Mouse (Mus musculus): ENCODE measurements around the gene E130116L18Rik.
"Not testable (repeated sequence)": the region's sequence is repeated elsewhere in the genome, so short reads cannot be mapped to it uniquely, and the experiment has no call there.

The E130116L18Rik gene

DNA sequence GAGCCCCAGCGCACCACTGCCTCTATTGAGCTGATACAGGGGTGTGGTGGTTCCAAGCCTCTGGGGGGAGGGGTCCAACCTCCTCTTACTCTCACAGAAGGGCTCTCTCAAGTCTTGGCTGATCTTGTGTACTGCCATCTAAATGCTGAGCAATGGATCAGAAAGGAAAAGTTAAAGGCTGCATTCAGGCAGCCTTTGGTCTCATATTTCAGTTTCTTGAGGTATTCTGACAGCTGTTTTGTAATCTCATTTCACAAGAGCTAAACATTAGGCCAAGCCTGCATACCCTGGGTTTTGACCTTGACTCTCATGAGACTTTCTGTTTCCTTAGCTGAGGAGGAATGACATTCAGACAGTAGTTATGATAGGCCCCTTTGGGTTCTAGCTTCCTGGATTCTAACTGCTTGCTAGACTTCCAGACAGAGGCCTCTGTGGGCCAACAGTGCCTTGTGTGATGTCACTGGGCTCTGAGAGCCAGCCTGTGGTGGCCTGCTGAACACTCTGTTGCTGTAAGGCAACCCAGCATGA lies 41.9 kb downstream of the E130116L18Rik start, which contains the start of gene Galntl5:
Gene Galntl5 (plus strand): TSS at position 457 of the 528 bp plus-strand sequence.
- DNase-seq (ENCODE audit: low spot score), result no peak

DNA sequence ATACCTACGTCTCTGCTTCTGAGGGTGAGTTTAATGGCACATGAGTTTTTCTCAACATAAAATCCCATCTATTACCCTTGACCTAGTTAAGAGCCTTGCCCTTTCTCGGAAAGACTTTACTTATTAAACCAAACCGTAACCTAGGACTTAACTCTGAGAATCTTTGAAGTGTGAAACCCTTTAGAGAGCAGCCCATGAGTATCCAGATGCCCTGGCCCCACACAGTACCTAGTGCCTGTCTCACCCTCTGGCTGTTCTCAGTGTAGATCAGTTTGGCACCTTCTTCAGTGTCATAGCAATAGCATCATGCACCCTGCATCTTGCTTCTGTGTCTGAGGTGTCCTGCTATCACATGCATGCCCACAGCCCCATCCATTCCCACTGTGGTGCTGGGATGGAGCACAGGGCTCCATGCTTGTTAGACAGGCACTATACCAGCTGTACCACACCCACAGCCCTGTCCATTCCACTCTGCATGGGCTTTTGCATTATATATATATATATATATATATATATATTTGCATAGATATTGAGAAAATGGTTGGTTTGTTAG lies 42.9 kb downstream of the E130116L18Rik start:
- DNase-seq (ENCODE audit: low spot score), result no peak

DNA sequence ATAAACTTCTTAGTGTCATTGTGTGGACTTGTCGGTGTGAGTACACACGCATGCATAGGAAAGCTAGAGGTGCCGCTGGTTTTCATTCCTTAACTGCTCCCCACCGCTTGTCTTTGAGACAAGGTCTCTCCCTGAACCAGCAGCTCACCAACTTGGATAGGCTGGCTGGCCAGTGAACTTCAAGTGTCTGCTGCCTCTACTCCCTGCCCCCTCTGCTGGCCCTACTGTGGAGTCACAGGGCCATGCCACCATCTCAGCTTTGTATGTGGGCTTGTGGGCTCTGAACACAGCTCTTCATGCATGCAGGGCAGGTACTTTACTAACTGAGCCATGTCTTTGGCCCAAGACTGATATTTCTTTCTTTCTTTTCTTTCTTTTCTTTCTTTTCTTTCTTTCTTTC lies 43.7 kb downstream of the E130116L18Rik start:
- no peak for DNase-seq (ENCODE audit: low spot score)

DNA sequence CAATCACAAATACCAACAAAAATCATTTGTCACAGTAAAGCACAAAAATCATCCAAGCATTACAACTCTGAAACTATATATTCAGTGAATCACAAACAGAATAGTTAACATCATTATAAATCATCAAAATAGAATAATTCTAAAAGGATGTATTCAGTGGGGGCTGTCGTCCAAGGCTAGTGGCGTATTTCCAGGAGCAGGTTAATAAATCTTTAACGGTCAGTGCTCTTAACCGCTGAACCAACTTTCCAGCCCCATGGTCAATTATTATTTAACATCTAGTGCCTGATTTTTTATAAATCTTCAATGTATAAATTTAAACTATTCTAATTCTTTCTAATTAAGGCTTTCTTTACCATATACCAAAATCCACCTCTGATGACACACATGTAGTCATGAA lies 44.4 kb downstream of the E130116L18Rik start:
- DNase-seq (ENCODE audit: low spot score), result not testable (repeated sequence)

DNA sequence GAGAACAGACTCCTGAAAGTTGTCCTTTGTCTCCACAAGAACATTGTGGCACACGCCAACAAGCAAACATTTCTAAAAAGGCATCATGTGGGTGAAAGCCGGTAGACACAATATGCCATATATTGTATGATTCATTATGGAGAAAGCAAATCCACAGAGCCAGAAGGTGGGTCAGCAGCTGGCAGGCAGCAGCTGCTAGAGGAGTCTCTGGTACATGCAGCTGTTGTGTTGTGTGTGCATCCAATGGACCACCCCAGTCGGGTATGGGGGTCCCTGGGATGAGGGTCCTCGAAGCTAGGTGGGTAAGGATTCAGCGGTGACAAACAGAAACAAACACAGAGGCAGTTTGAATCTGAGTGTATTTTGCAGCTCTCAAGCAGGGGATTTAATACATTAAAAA lies 45.0 kb downstream of the E130116L18Rik start:
- DNase-seq (ENCODE audit: low spot score), result not testable (repeated sequence)
